Mouse (Mus musculus): ENCODE measurements around the gene Coq10b. TPM values are rescaled to one million over a fixed set of nuclear protein-coding genes. Genes with fewer than 3 reads are reported as not detected.

Coq10b gene
- polyA plus RNA-seq, 1 experiment from 2014 or later = 30.1 TPM

GRCm38 (mm10) chr1:55087932-55088610 is 35.5 kb downstream of the Coq10b start, which contains the start of the genes Hspe1 and Hspd1:
Gene Hspe1 (plus strand): TSS chr1:55088132.
Gene Hspd1 (minus strand): TSS chr1:55088243.
- Histone ChIP-seq H3K36me3 (peaks cover 30% of the 10 kb centered on the region), H3K4me3 (peak within 1 kb of the TSS; percentile 86), H3K4me1 (peaks cover 37% of the 10 kb centered on the region), H3K27me3 (no peaks in the 10 kb centered on the region), H3K27ac (replicated peaks) (peak within 1 kb of the TSS; percentile 94), H3K4me2 (replicated peaks) (peak within 1 kb of the TSS; percentile 91), H3K9me3 (no peaks in the 10 kb centered on the region), H3K9ac (replicated peaks) (peak within 1 kb of the TSS; percentile 92)
- peak; percentile 95 for ATAC-seq (ENCODE audit: low FRiP score, low read depth)
- WGBS = under 1% methylated on average over 73 of the region's 76 CpGs

DNA sequence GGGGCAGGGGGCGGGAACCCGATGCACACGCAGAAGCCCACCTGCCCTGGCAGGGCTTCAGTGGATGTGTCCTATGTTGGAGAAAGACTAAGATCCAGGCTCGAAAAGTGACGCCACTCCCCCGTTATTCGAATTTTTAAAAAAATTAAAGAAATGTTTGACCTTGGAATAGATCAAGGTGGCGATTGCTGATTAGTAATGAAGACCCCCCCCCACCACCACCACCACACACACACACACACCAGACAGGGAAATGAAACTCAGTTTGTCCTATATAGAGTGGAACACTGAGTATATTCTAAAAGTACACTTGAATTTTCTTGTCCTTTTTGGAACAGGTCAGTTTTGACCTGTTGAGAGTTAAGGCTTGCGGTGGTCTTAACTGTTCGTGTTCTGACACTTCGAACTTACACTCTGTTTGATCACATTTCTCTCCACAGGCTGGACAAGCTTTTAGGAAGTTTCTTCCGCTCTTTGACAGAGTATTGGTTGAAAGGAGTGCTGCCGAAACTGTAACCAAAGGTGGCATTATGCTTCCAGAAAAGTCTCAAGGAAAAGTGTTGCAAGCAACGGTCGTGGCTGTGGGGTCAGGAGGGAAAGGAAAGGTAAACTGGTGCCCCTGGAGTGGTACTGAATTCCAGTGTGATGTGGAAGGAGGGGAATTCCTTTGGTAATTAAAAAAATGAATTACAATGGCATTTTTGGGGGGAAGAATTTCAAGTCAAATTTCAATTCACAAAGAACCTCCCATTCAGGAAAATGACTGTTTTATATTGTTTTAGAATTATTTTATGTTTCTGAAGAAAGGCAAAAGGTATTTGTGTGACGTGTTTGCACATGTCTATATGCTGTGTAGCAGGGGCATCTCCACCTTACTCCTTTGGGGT is 36.3 kb downstream of the Coq10b start:
- peak overlapping the region; percentile 94 for H3K27ac ChIP-seq (replicated peaks)
- H3K4me3 ChIP-seq = peak overlapping the region; percentile 86
- 9% methylated on average over 16 of the region's 16 CpGs for WGBS
- no peak; the same call in 1 of the 2 replicates for ATAC-seq (ENCODE audit: low FRiP score, low read depth)
- no peaks in the 10 kb centered on the region for H3K9me3 ChIP-seq
- H3K4me1 ChIP-seq = peaks cover 37% of the 10 kb centered on the region
- H3K36me3 ChIP-seq = peaks cover 22% of the 10 kb centered on the region
- peak overlapping the region; percentile 73 for H3K9ac ChIP-seq (replicated peaks)
- H3K4me2 ChIP-seq (replicated peaks) = peak overlapping the region; percentile 91
- no peaks in the 10 kb centered on the region for H3K27me3 ChIP-seq

- peak overlapping the region; percentile 91 for H3K4me2 ChIP-seq (replicated peaks)
- peak overlapping the region; percentile 86 for H3K4me3 ChIP-seq
- peaks cover 34% of the 10 kb centered on the region for H3K4me1 ChIP-seq
- WGBS = 89% methylated on average over 5 of the region's 5 CpGs
- peaks cover 14% of the 10 kb centered on the region for H3K36me3 ChIP-seq
- H3K9ac ChIP-seq (replicated peaks) = peak overlapping the region; percentile 73; the same call in 1 of the 2 replicates
- H3K27me3 ChIP-seq = no peaks in the 10 kb centered on the region
- H3K9me3 ChIP-seq = no peaks in the 10 kb centered on the region
- H3K27ac ChIP-seq (replicated peaks) = no peak overlapping the region
- no peak for ATAC-seq (ENCODE audit: low FRiP score, low read depth)
Measured at GRCm38 (mm10) chr1:55089498-55090064, 37.0 kb downstream of the Coq10b start.

DNA sequence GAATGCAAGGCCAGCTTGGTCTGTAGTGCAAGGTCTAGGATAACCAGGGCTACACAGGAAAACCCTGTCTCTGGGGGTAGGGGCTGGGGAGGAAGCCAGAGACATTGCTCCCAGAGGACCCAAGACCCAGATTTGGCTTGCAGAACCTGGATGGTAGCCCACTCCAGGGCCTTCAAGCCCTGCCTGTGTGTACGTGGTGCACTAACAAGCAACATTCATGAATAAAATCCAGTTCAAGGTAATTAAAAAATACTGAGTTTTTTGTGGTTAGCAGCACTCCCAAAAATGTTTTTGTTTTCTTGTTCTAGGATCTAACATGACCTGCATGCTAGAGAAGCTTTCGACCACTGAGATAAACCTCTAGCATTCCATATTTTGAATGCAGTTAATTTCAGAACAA is 39.5 kb downstream of the Coq10b start:
- no peak overlapping the region for H3K4me3 ChIP-seq
- peaks cover 12% of the 10 kb centered on the region for H3K36me3 ChIP-seq
- no peak overlapping the region for H3K9ac ChIP-seq (replicated peaks)
- no peak overlapping the region for H3K27ac ChIP-seq (replicated peaks)
- no peaks in the 10 kb centered on the region for H3K27me3 ChIP-seq
- no peak overlapping the region for H3K4me2 ChIP-seq (replicated peaks)
- H3K9me3 ChIP-seq = no peaks in the 10 kb centered on the region
- 89% methylated on average over 2 of the region's 2 CpGs for WGBS
- H3K4me1 ChIP-seq = peaks cover 14% of the 10 kb centered on the region
- ATAC-seq (ENCODE audit: low FRiP score, low read depth) = no peak

- peaks cover 14% of the 10 kb centered on the region for H3K4me1 ChIP-seq
- H3K27me3 ChIP-seq = no peaks in the 10 kb centered on the region
- no peak overlapping the region for H3K4me3 ChIP-seq
- no peak overlapping the region for H3K4me2 ChIP-seq (replicated peaks)
- H3K27ac ChIP-seq (replicated peaks) = no peak overlapping the region
- ATAC-seq (ENCODE audit: low FRiP score, low read depth) = no peak
- 73% methylated on average over 1 of the region's 1 CpGs for WGBS
- H3K9me3 ChIP-seq = no peaks in the 10 kb centered on the region
- no peak overlapping the region for H3K9ac ChIP-seq (replicated peaks)
- peaks cover 12% of the 10 kb centered on the region for H3K36me3 ChIP-seq
Measured at GRCm38 (mm10) chr1:55092469-55092868, 39.9 kb downstream of the Coq10b start.

DNA sequence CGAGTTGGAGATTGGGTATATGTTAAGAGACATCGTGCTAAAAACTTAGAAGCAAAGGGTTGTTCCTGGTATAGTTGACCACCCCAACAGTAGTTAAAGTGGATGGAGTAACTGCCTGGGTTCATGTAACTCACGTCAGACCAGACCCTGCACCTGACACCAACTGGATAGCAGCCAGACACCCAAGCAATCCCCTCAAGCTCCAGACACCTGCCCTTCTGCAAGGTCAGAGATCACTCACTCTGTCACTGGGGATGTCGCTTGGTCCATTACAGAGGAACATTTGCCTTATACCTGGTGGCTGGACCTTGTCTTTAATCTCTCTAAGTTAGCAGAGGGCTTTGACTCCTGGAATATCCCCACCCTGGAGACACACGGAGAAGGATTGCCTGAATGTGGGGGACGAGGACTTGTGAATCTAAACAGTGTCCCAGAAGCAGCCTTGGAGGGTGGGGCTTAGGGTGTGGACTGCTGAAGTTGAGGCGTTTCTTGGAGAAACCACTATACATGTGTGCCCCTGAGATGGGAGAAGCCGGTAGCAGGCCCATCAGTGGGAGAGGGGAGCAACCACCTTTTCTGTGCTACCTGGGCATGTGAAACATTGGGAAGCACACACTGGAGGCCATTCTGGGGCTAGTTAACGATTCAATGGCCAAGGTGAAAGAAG is 54.5 kb downstream of the Coq10b start:
- WGBS = 88% methylated on average over 9 of the region's 9 CpGs
- no peak for ATAC-seq (ENCODE audit: low FRiP score, low read depth)

GRCm38 (mm10) chr1:55107644-55108043 is 55.1 kb downstream of the Coq10b start:
- Histone ChIP-seq H3K36me3 (no peaks in the 10 kb centered on the region), H3K9me3 (no peaks in the 10 kb centered on the region), H3K27me3 (no peaks in the 10 kb centered on the region), H3K9ac (replicated peaks) (no peak overlapping the region), H3K4me2 (replicated peaks) (no peak overlapping the region), H3K4me1 (no peaks in the 10 kb centered on the region), H3K4me3 (no peak overlapping the region), H3K27ac (replicated peaks) (no peak overlapping the region)
- ATAC-seq (ENCODE audit: low FRiP score, low read depth) = no peak
- WGBS = 92% methylated on average over 1 of the region's 1 CpGs

More for the DNA sequence above, 54.5 kb downstream of the Coq10b start:
- Histone ChIP-seq H3K4me3 (no peak overlapping the region), H3K4me1 (no peaks in the 10 kb centered on the region), H3K27ac (replicated peaks) (no peak overlapping the region), H3K9me3 (no peaks in the 10 kb centered on the region), H3K4me2 (replicated peaks) (no peak overlapping the region), H3K36me3 (no peaks in the 10 kb centered on the region), H3K9ac (replicated peaks) (no peak overlapping the region), H3K27me3 (no peaks in the 10 kb centered on the region)

- ATAC-seq (ENCODE audit: low FRiP score, low read depth) = no peak
- no peaks in the 10 kb centered on the region for H3K9me3 ChIP-seq
- 31% methylated on average over 2 of the region's 2 CpGs for WGBS
Measured at GRCm38 (mm10) chr1:55108473-55108872, 55.9 kb downstream of the Coq10b start.

GRCm38 (mm10) chr1:55109066-55109766 is 56.6 kb downstream of the Coq10b start:
- no peak overlapping the region for H3K27ac ChIP-seq (replicated peaks)
- H3K36me3 ChIP-seq = no peaks in the 10 kb centered on the region
- no peak overlapping the region for H3K4me2 ChIP-seq (replicated peaks)
- H3K9ac ChIP-seq (replicated peaks) = no peak overlapping the region
- no peak overlapping the region for H3K4me3 ChIP-seq
- no peaks in the 10 kb centered on the region for H3K9me3 ChIP-seq
- ATAC-seq (ENCODE audit: low FRiP score, low read depth) = no peak
- no peaks in the 10 kb centered on the region for H3K4me1 ChIP-seq
- no peaks in the 10 kb centered on the region for H3K27me3 ChIP-seq
- WGBS = 94% methylated on average over 4 of the region's 4 CpGs

More at GRCm38 (mm10) chr1:55108473-55108872, 55.9 kb downstream of the Coq10b start:
- no peak overlapping the region for H3K27ac ChIP-seq (replicated peaks)
- no peak overlapping the region for H3K9ac ChIP-seq (replicated peaks)
- no peaks in the 10 kb centered on the region for H3K36me3 ChIP-seq
- H3K4me3 ChIP-seq = no peak overlapping the region
- no peak overlapping the region for H3K4me2 ChIP-seq (replicated peaks)
- H3K4me1 ChIP-seq = no peaks in the 10 kb centered on the region
- H3K27me3 ChIP-seq = no peaks in the 10 kb centered on the region
